Comparison of ENCODE assay signal across 9 mouse cellular contexts in genomic region chrX:101993841-101994571, GRCm38 (mm10).
DNase-seq lines count a peak whose midpoint lies in the region; ATAC-seq and TF ChIP-seq lines count a peak whose summit lies in the region.
"Had no signal": no experiment of that assay in that cellular context is flagged by ENCODE, and none has a peak within 500 bp of the region (broad histone marks: within the 10 kb centered on the region; RNA-seq: fewer than 3 reads in every experiment).

No protein-coding gene starts in this region.

- intact Hi-C loops in gastrocnemius, postnatal 14 days (cut with DNase I; ENCODE audit: low total_unique reads): no loop called here
- intact Hi-C loops in left cerebral cortex, postnatal 4 days (cut with DNase I): no loop called here

- ATAC-seq in hindbrain, postnatal 0 days: peak; percentile 95
- ATAC-seq in neural tube, embryonic 13.5 days (ENCODE audit: low read depth): peak; percentile 93
- ATAC-seq in liver, postnatal 0 days: no peak

- no peaks in the 10 kb centered on the region for H3K4me1 ChIP-seq in hindbrain, postnatal 0 days (ENCODE audit: insufficient read depth, low read length)
- H3K4me1 ChIP-seq in neural tube, embryonic 13.5 days (replicated peaks): peaks cover 4% of the 10 kb centered on the region; the same call in 1 of the 2 replicates
- H3K4me1 ChIP-seq in liver, postnatal 0 days (ENCODE audit: insufficient read depth): no peaks in the 10 kb centered on the region

- no peak overlapping the region for H3K9ac ChIP-seq in hindbrain, postnatal 0 days (replicated peaks; ENCODE audit: low read length)
- H3K9ac ChIP-seq in neural tube, embryonic 13.5 days: no peak overlapping the region
- H3K9ac ChIP-seq in liver, postnatal 0 days (replicated peaks): no peak overlapping the region

- H3K4me3 ChIP-seq in hindbrain, postnatal 0 days (ENCODE audit: low read length): no peak overlapping the region
- H3K4me3 ChIP-seq in neural tube, embryonic 13.5 days: no peak overlapping the region
- H3K4me3 ChIP-seq in liver, postnatal 0 days (ENCODE audit: low read depth, low read length): no peak overlapping the region
- H3K4me3 ChIP-seq: myocyte had no signal

- H3K4me2 ChIP-seq in hindbrain, postnatal 0 days (ENCODE audit: low read depth, low read length): no peak overlapping the region
- no peak overlapping the region for H3K4me2 ChIP-seq in neural tube, embryonic 13.5 days
- no peak overlapping the region for H3K4me2 ChIP-seq in liver, postnatal 0 days (ENCODE audit: low read depth, low read length)

- no peak for TF ChIP-seq CTCF in hindbrain, postnatal 0 days (IDR thresholded peaks at IDR 0.05; ENCODE audit: low read depth)
- TF ChIP-seq CTCF in liver, postnatal 0 days (IDR thresholded peaks at IDR 0.05; ENCODE audit: low read depth): no peak

- no peaks in the 10 kb centered on the region for H3K9me3 ChIP-seq in hindbrain, postnatal 0 days (ENCODE audit: low read length)
- no peaks in the 10 kb centered on the region for H3K9me3 ChIP-seq in neural tube, embryonic 13.5 days
- no peaks in the 10 kb centered on the region for H3K9me3 ChIP-seq in liver, postnatal 0 days (ENCODE audit: low read length)

- DNase-seq in adipocyte (ENCODE audit: low spot score): peak; percentile 40
- DNase-seq in cerebellum, postnatal 36 days: peak; percentile 43 to 53
- DNase-seq in gastrocnemius, postnatal 14 days: peak; percentile 46
- peak; percentile 88 for DNase-seq in hindbrain, postnatal 0 days (ENCODE audit: low spot score)
- peak; percentile 77 for DNase-seq in left cerebral cortex, postnatal 4 days
- no peak for DNase-seq in liver, postnatal 0 days
- no peak for DNase-seq in urinary bladder, adult 18-20 months (ENCODE audit: low spot score in 2 of 2)

- no peak for TF ChIP-seq EP300 in liver, postnatal 0 days (IDR thresholded peaks at IDR 0.05; ENCODE audit: low read depth)

- H3K27ac ChIP-seq in hindbrain, postnatal 0 days: peak overlapping the region; percentile 71
- H3K27ac ChIP-seq in neural tube, embryonic 13.5 days (replicated peaks): peak overlapping the region; percentile 52
- no peak overlapping the region for H3K27ac ChIP-seq in liver, postnatal 0 days (ENCODE audit: low read depth)

- 33% methylated on average over 12 of the region's 12 CpGs for WGBS in hindbrain, postnatal 0 days
- WGBS in neural tube, embryonic 13.5 days: 33% methylated on average over 12 of the region's 12 CpGs
- WGBS in liver, postnatal 0 days (ENCODE audit: insufficient replicate concordance): 46% methylated on average over 12 of the region's 12 CpGs

- no peaks in the 10 kb centered on the region for H3K36me3 ChIP-seq in hindbrain, postnatal 0 days (ENCODE audit: insufficient read depth, low read length)
- H3K36me3 ChIP-seq in neural tube, embryonic 13.5 days: no peaks in the 10 kb centered on the region
- H3K36me3 ChIP-seq in liver, postnatal 0 days (replicated peaks; ENCODE audit: insufficient read depth, low read length): no peaks in the 10 kb centered on the region

- H3K27me3 ChIP-seq in hindbrain, postnatal 0 days (ENCODE audit: insufficient read depth, low read length): no peaks in the 10 kb centered on the region
- peaks cover 55% of the 10 kb centered on the region for H3K27me3 ChIP-seq in neural tube, embryonic 13.5 days
- 0 out of 2 replicates have a peak, but pooled peaks cover 3% of the 10 kb centered on the region for H3K27me3 ChIP-seq in liver, postnatal 0 days (ENCODE audit: insufficient read depth, low read length)

Comparison
In these comparisons a context has a peak if more than half of its experiments do, and no peak if none do; other contexts are left out.
1. DNase-seq: peak in adipocyte (single experiment), cerebellum, postnatal 36 days (2 of 2), gastrocnemius, postnatal 14 days (single experiment), hindbrain, postnatal 0 days (single experiment) and left cerebral cortex, postnatal 4 days (single experiment); none in liver, postnatal 0 days (single experiment) and urinary bladder, adult 18-20 months (0 of 2).